Mouse (Mus musculus) ZHBTc4 (cell line): Measurements from ENCODE around the gene Vmn2r109.

ENCODE experiments used
- DNase-seq: peaks from one replicate; pipeline ENCODE4 v3.0.0-alpha.2; 2011; ENCODE audit warnings: low read depth, low spot score

Gene Vmn2r109

DNA sequence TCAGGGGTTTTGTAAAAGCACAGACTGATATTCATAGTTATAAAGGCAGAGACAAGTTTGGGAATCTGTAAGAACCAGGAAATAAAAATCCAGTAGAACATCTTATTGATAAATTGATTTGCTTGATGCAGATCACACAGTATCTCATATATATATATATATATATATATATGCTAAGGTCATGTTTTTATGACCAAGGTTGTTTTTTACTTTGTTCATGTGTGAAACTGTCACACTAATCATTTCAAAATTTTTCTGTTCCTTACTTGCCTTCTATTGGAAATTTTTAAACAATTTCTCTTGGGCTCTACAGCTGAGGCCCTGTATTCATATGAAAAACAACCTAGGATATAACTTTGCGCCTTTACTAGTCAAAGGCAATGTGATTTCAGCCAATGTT, at the start of gene Vmn2r109:
TSS of gene Vmn2r109 (minus strand) at position 101 of the 400 bp plus-strand sequence.
- DNase-seq: no peak

DNA sequence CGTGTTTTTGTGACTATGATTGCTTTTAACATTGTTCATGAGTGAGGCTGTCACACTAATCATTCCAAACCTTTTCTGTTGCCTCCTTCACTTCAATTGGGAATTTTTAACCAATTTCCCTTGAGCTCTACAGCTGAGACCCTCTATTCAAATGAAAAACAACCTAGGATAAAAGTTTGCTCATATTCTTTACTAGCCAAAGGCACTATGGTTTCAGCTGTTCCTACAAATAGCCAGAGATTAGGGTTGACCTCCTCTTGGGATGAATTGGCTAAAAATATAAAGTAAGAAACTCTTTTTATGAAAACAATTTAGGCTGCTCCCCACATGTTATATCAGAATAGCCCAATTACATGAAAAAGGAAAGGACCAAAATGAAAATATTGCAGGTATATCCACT, 31.8 kb upstream of the Vmn2r109 start, which contains the start of gene Vmn2r110:
TSS of gene Vmn2r110 (minus strand) at position 101 of the 400 bp plus-strand sequence.
- DNase-seq: no peak

DNA sequence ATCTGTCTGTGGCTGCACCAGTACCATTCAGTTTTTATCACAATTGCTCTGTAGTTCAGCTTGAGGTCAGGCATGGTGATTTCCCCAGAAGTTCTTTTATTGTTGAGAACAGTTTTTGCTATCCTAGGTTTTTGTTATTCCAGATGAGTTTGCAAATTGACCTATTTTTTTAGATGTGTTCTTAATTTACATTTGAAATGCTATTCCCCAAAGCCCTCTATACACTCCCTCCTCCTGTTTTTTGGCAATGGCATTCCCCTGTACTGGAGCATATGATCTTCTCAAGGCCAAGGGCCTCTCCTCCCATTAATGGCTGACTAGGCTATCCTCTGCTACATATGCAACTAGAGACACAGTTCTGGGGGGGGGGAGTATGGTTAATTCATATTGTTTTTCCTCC, 56.3 kb downstream of the Vmn2r109 start:
- DNase-seq: peak; percentile 22

DNA sequence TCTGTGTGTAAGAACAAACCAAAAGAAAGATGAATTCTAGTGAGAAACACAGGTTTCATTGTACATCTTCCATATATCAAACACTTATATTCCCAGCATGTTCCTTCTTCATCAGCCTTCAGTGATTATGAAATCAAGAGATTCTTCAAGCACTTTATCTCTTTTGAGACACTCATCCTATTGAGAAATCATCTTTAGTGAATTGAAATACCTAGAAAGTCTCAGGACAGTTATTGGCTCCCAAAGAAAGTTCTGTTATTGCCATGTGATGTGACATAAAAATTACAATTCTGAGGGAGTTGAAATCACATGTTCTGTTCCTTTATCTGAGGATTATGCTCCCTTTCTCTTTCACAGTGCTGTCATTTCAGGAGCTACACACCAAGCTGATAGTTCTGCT, 66.7 kb downstream of the Vmn2r109 start, which contains the start of gene Vmn1r225:
TSS of gene Vmn1r225 (plus strand) at position 301 of the 400 bp plus-strand sequence.
- DNase-seq: no peak
